Mouse (Mus musculus) B cell, adult 2 months (primary cell): ENCODE measurements around the gene A830018L16Rik.
"Not testable (repeated sequence)": the region's sequence is repeated elsewhere in the genome, so short reads cannot be mapped to it uniquely, and the experiment has no call there.

Source experiments
- DNase-seq, 2 experiments: peaks; one replicate each; pipeline ENCODE4 v3.0.0; 2022

The A830018L16Rik gene

DNA sequence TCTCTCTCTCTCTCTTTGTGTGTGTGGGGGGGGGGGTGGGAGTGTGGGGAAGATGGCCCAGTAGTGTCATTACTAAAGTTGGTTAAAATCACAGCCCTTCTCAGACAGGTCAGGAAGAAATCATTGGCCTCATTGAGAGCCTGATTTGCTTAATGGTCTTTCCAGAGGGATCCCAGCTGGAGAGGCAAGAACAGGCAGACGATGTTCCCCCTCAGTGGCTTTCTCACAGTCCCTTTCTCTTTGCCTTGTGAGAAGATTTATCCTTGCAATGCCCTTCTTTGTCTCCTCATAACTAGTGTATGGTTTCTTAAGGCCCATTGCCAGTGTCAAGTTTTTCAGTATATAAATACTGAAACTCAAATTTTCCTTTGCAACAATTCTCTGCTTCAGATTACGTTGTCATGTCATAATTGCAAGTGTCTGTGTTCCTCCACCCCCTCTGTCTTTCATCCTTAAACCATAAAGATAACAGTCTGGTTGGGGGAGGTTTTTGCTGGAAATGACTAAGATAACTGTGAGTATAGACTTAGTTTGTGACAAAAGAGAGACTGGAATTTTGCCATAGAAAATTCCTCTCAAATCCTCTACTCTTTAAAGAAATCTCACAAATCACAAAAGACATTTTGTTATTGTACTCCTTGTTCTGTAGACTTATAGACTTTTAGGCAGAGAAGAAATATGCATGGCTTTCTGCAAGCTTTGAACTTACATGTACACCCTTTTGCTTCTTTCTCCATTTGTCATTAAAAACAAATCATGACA, 595.1 kb downstream of the A830018L16Rik start:
- DNase-seq, result no peak

DNA sequence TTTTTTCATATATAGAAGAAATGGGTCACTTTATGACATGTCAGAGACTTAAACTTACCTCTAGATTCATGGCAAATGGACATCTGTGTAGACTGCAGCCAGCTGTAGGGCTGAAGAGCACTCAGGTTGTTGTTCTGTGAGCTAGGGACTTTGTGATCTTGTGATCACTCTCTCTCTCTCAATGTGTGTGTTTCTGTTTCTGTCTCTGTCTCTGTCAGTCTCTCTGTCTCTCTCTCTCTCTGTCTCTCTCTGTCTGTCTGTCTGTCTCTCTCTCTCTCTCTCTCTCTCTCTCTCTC, 595.6 kb downstream of the A830018L16Rik start:
- no peak for DNase-seq

DNA sequence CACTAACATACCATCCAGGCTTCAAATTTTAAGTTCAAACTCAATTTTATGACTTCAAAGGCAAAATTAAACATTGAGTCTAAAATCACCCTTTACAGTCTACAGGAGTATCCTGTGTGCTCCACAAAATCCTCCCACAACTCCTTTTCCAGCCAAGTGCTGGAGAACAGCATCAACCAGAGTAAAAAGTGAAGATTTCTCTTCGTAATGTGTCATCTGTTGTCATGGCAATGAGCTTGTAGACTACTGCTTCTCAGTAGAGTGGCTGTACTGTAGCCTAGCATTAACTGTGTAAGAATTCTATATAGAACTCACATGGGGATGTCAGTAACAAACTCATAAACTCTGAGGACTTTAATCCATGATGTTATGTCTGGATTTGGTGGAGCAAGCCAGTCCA, 596.7 kb downstream of the A830018L16Rik start:
- DNase-seq, result no peak

DNA sequence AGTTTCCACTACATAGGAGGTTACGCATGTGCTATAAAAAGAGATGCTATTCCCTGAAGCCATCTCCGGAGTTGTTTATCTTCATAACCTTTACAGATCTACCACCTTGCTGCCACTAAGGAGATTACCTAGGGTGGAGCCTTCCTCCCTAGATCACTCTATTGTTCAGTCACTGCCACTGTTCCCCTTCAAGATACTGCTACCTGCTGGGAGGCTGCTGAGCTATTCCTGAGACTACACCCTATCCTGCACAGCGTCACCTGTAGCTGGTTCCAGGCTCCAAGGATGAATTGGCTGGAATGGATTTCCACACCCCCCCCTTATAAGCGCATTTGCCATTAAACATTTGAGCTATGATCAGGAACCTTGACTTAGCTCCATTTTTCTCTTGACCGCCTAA, 606.7 kb downstream of the A830018L16Rik start:
- not testable (repeated sequence) for DNase-seq
